Mouse (Mus musculus) liver, postnatal 0 days (tissue): ENCODE measurements around the gene Lactbl1. TPM values are rescaled to one million over a fixed set of nuclear protein-coding genes. Genes with fewer than 3 reads are reported as not detected.

Source experiments
- ATAC-seq: fragments of 200-750 bp; cut with Nextera tagmentation; 2 replicates; pipeline ENCODE4 v1.8.0; 2017; ENCODE audit warnings: mild to moderate bottlenecking, moderate library complexity
- DNase-seq: peaks from one replicate; pipeline ENCODE4 v3.0.0-alpha.2; 2016
- H3K27ac ChIP-seq: fragments of 300-500 bp; sonication (generic); 2 replicates; pipeline ENCODE4 v1.5.1; 2014; ENCODE audit warnings: antibody characterized with exemption, moderate library complexity, mild to moderate bottlenecking, low read depth
- H3K27me3 ChIP-seq: fragments of 300-500 bp; sonication (generic); 2 replicates; pipeline ENCODE4 v1.6.1; 2014; ENCODE audit warnings: low read length, control low read depth, mixed read lengths; ENCODE audit not compliant: insufficient read depth
- H3K36me3 ChIP-seq: fragments of 300-500 bp; sonication (generic); replicated peaks from 2 replicates; pipeline ENCODE4 v1.6.1; 2014; ENCODE audit warnings: mild to moderate bottlenecking, control low read depth, low read length, moderate library complexity, mixed read lengths; ENCODE audit not compliant: insufficient read depth
- H3K4me1 ChIP-seq: fragments of 300-500 bp; sonication (generic); 2 replicates; pipeline ENCODE4 v1.6.1; 2014; ENCODE audit warnings: antibody characterized with exemption, mild to moderate bottlenecking, control low read depth; ENCODE audit not compliant: insufficient read depth
- H3K4me2 ChIP-seq: fragments of 300-500 bp; sonication (generic); 2 replicates; pipeline ENCODE4 v1.6.1; 2014; ENCODE audit warnings: low read depth, mild to moderate bottlenecking, low read length, moderate library complexity, mixed read lengths
- H3K4me3 ChIP-seq: fragments of 300-500 bp; sonication (generic); 2 replicates; pipeline ENCODE4 v1.5.1; 2014; ENCODE audit warnings: low read depth, low read length
- H3K9ac ChIP-seq: fragments of 300-500 bp; sonication (generic); replicated peaks from 2 replicates; pipeline ENCODE4 v1.6.1; 2014; ENCODE audit warnings: mild to moderate bottlenecking, moderate library complexity
- H3K9me3 ChIP-seq: fragments of 300-500 bp; sonication (generic); 2 replicates; pipeline ENCODE4 v1.6.1; 2016; ENCODE audit warnings: mild to moderate bottlenecking, control low read depth, low read length, mixed read lengths
- CTCF ChIP-seq: sonication (generic); IDR thresholded peaks from 2 replicates; pipeline ENCODE4 v1.5.1; 2016; ENCODE audit warnings: antibody characterized with exemption, low read depth
- EP300 ChIP-seq: IDR thresholded peaks from 2 replicates; pipeline ENCODE4 v1.6.1; 2016; ENCODE audit warnings: antibody characterized with exemption, low read depth, mild to moderate bottlenecking
- WGBS: fragments of 180-500 bp; shearing (Covaris S2); extraction: QIAGEN DNeasy Blood & Tissue Kit; methylation state at CpG from one replicate; pipeline ENCODE4 v1.1.7; 2014; ENCODE audit not compliant: insufficient replicate concordance; 5-methylcytosine and 5-hydroxymethylcytosine counted together
- polyA plus RNA-seq: library from polyadenylated mRNA; unstranded; fragments of >200 nt; fragmentation: Nextera tagmentation; extraction: Ambion mirVana; gene quantifications from 2 replicates; pipeline ENCODE4 v1.2.1, GENCODE M21; 2015

The Lactbl1 gene
- not detected in 2 replicates for polyA plus RNA-seq

- Histone ChIP-seq H3K9me3 (no peaks in the 10 kb centered on the region), H3K27ac (no peak within 1 kb of the TSS), H3K4me1 (no peaks in the 10 kb centered on the region), H3K4me3 (no peak within 1 kb of the TSS), H3K9ac (no peak within 1 kb of the TSS), H3K36me3 (no peaks in the 10 kb centered on the region), H3K4me2 (no peak within 1 kb of the TSS), H3K27me3 (no peaks in the 10 kb centered on the region)
- 60% methylated on average over 6 of the region's 6 CpGs for WGBS
- DNase-seq (no peak), ATAC-seq (no peak)
- no peak for TF ChIP-seq CTCF
- TF ChIP-seq EP300 = no peak
These were observed at the start of gene Lactbl1 for GRCm38 (mm10) chr4:136622388-136622787. Lactbl1 (plus strand) TSS chr4:136622621.

GRCm38 (mm10) chr4:136581885-136582284, 40.5 kb upstream of the Lactbl1 start:
- Histone ChIP-seq H3K9ac (no peak overlapping the region), H3K4me3 (no peak overlapping the region), H3K4me2 (no peak overlapping the region), H3K36me3 (no peaks in the 10 kb centered on the region), H3K27me3 (no peaks in the 10 kb centered on the region), H3K9me3 (no peaks in the 10 kb centered on the region), H3K4me1 (no peaks in the 10 kb centered on the region), H3K27ac (no peak overlapping the region)
- WGBS = 84% methylated on average over 3 of the region's 3 CpGs
- TF ChIP-seq CTCF = no peak
- TF ChIP-seq EP300 = no peak
- no peak for DNase-seq
- ATAC-seq = no peak

GRCm38 (mm10) chr4:136587221-136587827, 35.1 kb upstream of the Lactbl1 start:
- 85% methylated on average over 4 of the region's 4 CpGs for WGBS
- Histone ChIP-seq H3K4me2 (no peak overlapping the region), H3K27ac (no peak overlapping the region)

GRCm38 (mm10) chr4:136588003-136588402, 34.4 kb upstream of the Lactbl1 start:
- H3K4me2 ChIP-seq = no peak overlapping the region
- H3K9me3 ChIP-seq = no peaks in the 10 kb centered on the region
- DNase-seq (no peak), ATAC-seq (no peak)
- peaks cover 3% of the 10 kb centered on the region; the same call in 1 of the 2 replicates for H3K4me1 ChIP-seq
- no peak overlapping the region for H3K27ac ChIP-seq
- no peak overlapping the region for H3K9ac ChIP-seq
- 48% methylated on average over 4 of the region's 4 CpGs for WGBS
- no peak overlapping the region for H3K4me3 ChIP-seq
- 0 out of 2 replicates have a peak, but pooled peaks cover 2% of the 10 kb centered on the region for H3K36me3 ChIP-seq
- TF ChIP-seq CTCF (no peak), EP300 (no peak)
- no peaks in the 10 kb centered on the region for H3K27me3 ChIP-seq

More at GRCm38 (mm10) chr4:136587221-136587827, 35.1 kb upstream of the Lactbl1 start:
- DNase-seq (no peak), ATAC-seq (no peak)
- no peak for TF ChIP-seq CTCF
- TF ChIP-seq EP300 = no peak
- Histone ChIP-seq H3K27me3 (no peaks in the 10 kb centered on the region), H3K9ac (no peak overlapping the region), H3K9me3 (no peaks in the 10 kb centered on the region), H3K4me3 (no peak overlapping the region), H3K4me1 (no peaks in the 10 kb centered on the region; the same call in 1 of the 2 replicates), H3K36me3 (0 out of 2 replicates have a peak, but pooled peaks cover 2% of the 10 kb centered on the region)

GRCm38 (mm10) chr4:136592111-136592510, 30.3 kb upstream of the Lactbl1 start:
- no peak for TF ChIP-seq CTCF

GRCm38 (mm10) chr4:136594006-136594405, 28.4 kb upstream of the Lactbl1 start:
- no peak overlapping the region for H3K27ac ChIP-seq
- H3K36me3 ChIP-seq = 0 out of 2 replicates have a peak, but pooled peaks cover 2% of the 10 kb centered on the region
- H3K4me1 ChIP-seq = peaks cover 3% of the 10 kb centered on the region; the same call in 1 of the 2 replicates
- H3K4me3 ChIP-seq = no peak overlapping the region
- TF ChIP-seq EP300 (no peak), CTCF (no peak)
- H3K9ac ChIP-seq = no peak overlapping the region
- DNase-seq (no peak), ATAC-seq (no peak)
- WGBS = 88% methylated on average over 2 of the region's 2 CpGs
- no peak overlapping the region for H3K4me2 ChIP-seq
- no peaks in the 10 kb centered on the region for H3K9me3 ChIP-seq
- no peaks in the 10 kb centered on the region for H3K27me3 ChIP-seq

More at GRCm38 (mm10) chr4:136592111-136592510, 30.3 kb upstream of the Lactbl1 start:
- H3K27me3 ChIP-seq = no peaks in the 10 kb centered on the region
- no peak overlapping the region for H3K27ac ChIP-seq
- no peak overlapping the region for H3K4me3 ChIP-seq
- no peaks in the 10 kb centered on the region for H3K9me3 ChIP-seq
- no peak overlapping the region for H3K9ac ChIP-seq
- 0 out of 2 replicates have a peak, but pooled peaks cover 2% of the 10 kb centered on the region for H3K36me3 ChIP-seq
- DNase-seq = no peak
- 49% methylated on average over 4 of the region's 4 CpGs for WGBS
- H3K4me1 ChIP-seq = peaks cover 3% of the 10 kb centered on the region; the same call in 1 of the 2 replicates
- ATAC-seq = no peak
- H3K4me2 ChIP-seq = no peak overlapping the region
